Mouse (Mus musculus) CH12.LX (cell line): ENCODE results near the gene Faiml. TPM values are rescaled to one million over a fixed set of nuclear protein-coding genes. Genes with fewer than 3 reads are reported as not detected.

ENCODE experiments used
- DNase-seq: peaks from one replicate; pipeline ENCODE4 v3.0.0-alpha.2; 2013; ENCODE audit errors: extremely low read depth
- H3K27ac ChIP-seq: 2 replicates; pipeline ENCODE4 v1.5.1; 2012; ENCODE audit warnings: low read depth, mild to moderate bottlenecking, control low read depth, moderate library complexity; ENCODE audit not compliant: insufficient read depth
- H3K27me3 ChIP-seq: replicated peaks from 2 replicates; pipeline ENCODE3; 2012; ENCODE audit warnings: inconsistent platforms
- H3K36me3 ChIP-seq, 2 experiments: replicated peaks in 1 of 2; 2 replicates each; pipeline versions ENCODE3 to v1.6.1; 2012; ENCODE audit warnings: inconsistent platforms in 1 of 2, low read length in 1 of 2, mild to moderate bottlenecking in 1 of 2, mixed read lengths in 1 of 2, moderate library complexity in 1 of 2; ENCODE audit not compliant: control insufficient read depth in 1 of 2, insufficient read depth in 1 of 2
- H3K4me1 ChIP-seq, 2 experiments: 2 replicates each; pipeline ENCODE4 v1.6.1; 2012; ENCODE audit warnings: inconsistent platforms in 1 of 2, moderate library complexity in 1 of 2; ENCODE audit not compliant: insufficient read depth in 2 of 2, control insufficient read depth in 1 of 2
- H3K4me2 ChIP-seq: 2 replicates; pipeline ENCODE4 v1.6.1; 2012; ENCODE audit warnings: low read depth, mild to moderate bottlenecking, control low read depth; ENCODE audit not compliant: poor library complexity, insufficient read depth, severe bottlenecking
- H3K4me3 ChIP-seq, 3 experiments: fragments of 150-350 bp in 1 of 3; sonication (generic) in 1 of 3; replicated peaks in 1 of 3; 2 replicates each; pipeline versions ENCODE3 to v1.5.1; 2011 to 2012; ENCODE audit warnings: low read depth in 2 of 3, low read length in 2 of 3, mild to moderate bottlenecking in 2 of 3, moderate library complexity in 2 of 3, control low read depth in 1 of 3, improper control_type of control experiment in 1 of 3, inconsistent platforms in 1 of 3, mixed read lengths in 1 of 3; ENCODE audit not compliant: poor library complexity in 1 of 3
- H3K79me2 ChIP-seq: replicated peaks from 2 replicates; pipeline ENCODE4 v1.6.1; 2012; ENCODE audit warnings: mild to moderate bottlenecking, moderate library complexity; ENCODE audit not compliant: control insufficient read depth, poor library complexity, insufficient read depth, severe bottlenecking; ENCODE audit errors: extremely low read depth
- H3K9ac ChIP-seq: 2 replicates; pipeline ENCODE4 v1.6.1; 2012; ENCODE audit warnings: low read depth, mild to moderate bottlenecking, control low read depth, moderate library complexity; ENCODE audit not compliant: insufficient read depth
- H3K9me3 ChIP-seq: replicated peaks from 2 replicates; pipeline ENCODE3; 2012; ENCODE audit warnings: low read length, inconsistent platforms, mixed read lengths
- BHLHE40 ChIP-seq: IDR thresholded peaks from 2 replicates; pipeline ENCODE4 v1.6.1; 2011; ENCODE audit warnings: mild to moderate bottlenecking, low read depth, low read length, improper control_type of control experiment
- CHD1 ChIP-seq: IDR thresholded peaks from 2 replicates; pipeline ENCODE4 v1.6.1; 2012; ENCODE audit warnings: low read depth, low read length, improper control_type of control experiment, inconsistent platforms
- CTCF ChIP-seq, 2 experiments: IDR thresholded peaks in 1 of 2; conservative IDR thresholded peaks in 1 of 2; 2 replicates each; pipeline ENCODE4 v1.5.1; 2011 to 2012; ENCODE audit warnings: low read depth in 2 of 2, low read length in 2 of 2, improper control_type of control experiment in 1 of 2, inconsistent platforms in 1 of 2, mild to moderate bottlenecking in 1 of 2, moderate library complexity in 1 of 2
- E2F4 ChIP-seq: IDR thresholded peaks from 2 replicates; pipeline ENCODE4 v1.6.1; 2011; ENCODE audit warnings: low read depth, low read length, improper control_type of control experiment; ENCODE audit not compliant: insufficient replicate concordance
- EP300 ChIP-seq: IDR thresholded peaks from 2 replicates; pipeline ENCODE4 v1.6.1; 2011; ENCODE audit warnings: low read length, improper control_type of control experiment
- ETS1 ChIP-seq: conservative IDR thresholded peaks from 2 replicates; pipeline ENCODE4 v1.6.1; 2012; ENCODE audit warnings: low read depth, mild to moderate bottlenecking, inconsistent platforms, low read length, improper control_type of control experiment, moderate library complexity
- GABPA ChIP-seq: IDR thresholded peaks from 2 replicates; pipeline ENCODE4 v1.6.1; 2012; ENCODE audit warnings: low read depth, low read length, improper control_type of control experiment, inconsistent platforms; ENCODE audit not compliant: insufficient replicate concordance
- IRF4 ChIP-seq: IDR thresholded peaks from 2 replicates; pipeline ENCODE4 v1.6.1; 2014; ENCODE audit warnings: low read depth, mild to moderate bottlenecking, inconsistent platforms, low read length, improper control_type of control experiment
- JUND ChIP-seq: conservative IDR thresholded peaks from 2 replicates; pipeline ENCODE4 v1.6.1; 2011; ENCODE audit warnings: low read depth, low read length, improper control_type of control experiment
- MAFK ChIP-seq: IDR thresholded peaks from 2 replicates; pipeline ENCODE4 v1.6.1; 2011; ENCODE audit warnings: low read length, improper control_type of control experiment; ENCODE audit not compliant: insufficient replicate concordance
- MAX ChIP-seq: IDR thresholded peaks from 2 replicates; pipeline ENCODE4 v1.6.1; 2011; ENCODE audit warnings: low read length, improper control_type of control experiment
- MAZ ChIP-seq: IDR thresholded peaks from 2 replicates; pipeline ENCODE4 v1.6.1; 2012; ENCODE audit warnings: low read depth, mild to moderate bottlenecking, inconsistent platforms, low read length, improper control_type of control experiment, moderate library complexity
- MEF2A ChIP-seq: IDR thresholded peaks from 2 replicates; pipeline ENCODE4 v1.6.1; 2014; ENCODE audit warnings: low read depth, mild to moderate bottlenecking, inconsistent platforms, low read length, improper control_type of control experiment, borderline replicate concordance
- MXI1 ChIP-seq: IDR thresholded peaks from 2 replicates; pipeline ENCODE4 v1.6.1; 2011; ENCODE audit warnings: mild to moderate bottlenecking, low read depth, low read length, improper control_type of control experiment
- MYC ChIP-seq: IDR thresholded peaks from 2 replicates; pipeline ENCODE4 v1.6.1; 2011; ENCODE audit warnings: low read depth, mild to moderate bottlenecking, improper control_type of control experiment, low read length
- NELFE ChIP-seq: IDR thresholded peaks from 2 replicates; pipeline ENCODE4 v1.6.1; 2011; ENCODE audit warnings: low read depth, low read length, improper control_type of control experiment
- PAX5 ChIP-seq: IDR thresholded peaks from 2 replicates; pipeline ENCODE4 v1.6.1; 2012; ENCODE audit warnings: low read length, inconsistent platforms, mixed read lengths
- POLR2A ChIP-seq: IDR thresholded peaks from 2 replicates; pipeline ENCODE4 v1.6.1; 2011; ENCODE audit warnings: low read depth, mild to moderate bottlenecking, improper control_type of control experiment, low read length
- RAD21 ChIP-seq: IDR thresholded peaks from 2 replicates; pipeline ENCODE4 v1.6.1; 2011; ENCODE audit warnings: low read depth, mild to moderate bottlenecking, low read length, improper control_type of control experiment, moderate library complexity
- SIN3A ChIP-seq: IDR thresholded peaks from 2 replicates; pipeline ENCODE4 v1.6.1; 2012; ENCODE audit warnings: low read length, improper control_type of control experiment, inconsistent platforms
- SMC3 ChIP-seq: IDR thresholded peaks from 2 replicates; pipeline ENCODE4 v1.6.1; 2011; ENCODE audit warnings: low read depth, low read length, improper control_type of control experiment
- TCF12 ChIP-seq: IDR thresholded peaks from 2 replicates; pipeline ENCODE4 v1.6.1; 2014; ENCODE audit warnings: low read depth, mild to moderate bottlenecking, inconsistent platforms, low read length, improper control_type of control experiment
- UBTF ChIP-seq: IDR thresholded peaks from 2 replicates; pipeline ENCODE4 v1.6.1; 2012; ENCODE audit warnings: low read depth, mild to moderate bottlenecking, inconsistent platforms, low read length, improper control_type of control experiment, moderate library complexity
- USF2 ChIP-seq: conservative IDR thresholded peaks from 2 replicates; pipeline ENCODE4 v1.6.1; 2011; ENCODE audit warnings: low read depth, low read length, improper control_type of control experiment
- ZC3H11A ChIP-seq: IDR thresholded peaks from 2 replicates; pipeline ENCODE4 v1.6.1; 2012; ENCODE audit warnings: low read depth, mild to moderate bottlenecking, inconsistent platforms, low read length, improper control_type of control experiment
- ZNF384 ChIP-seq: IDR thresholded peaks from 2 replicates; pipeline ENCODE4 v1.6.1; 2012; ENCODE audit warnings: low read depth, low read length, improper control_type of control experiment, inconsistent platforms
- dilution Hi-C: fragments of 300-500 bp; cut with MboI; formaldehyde crosslinking; loops from 2 replicates; pipeline ENCODE4 v1.14.3; 2020; ENCODE audit warnings: low sequenced_read_pairs; ENCODE audit not compliant: extremely low pct_unique_long_range_greater_than_20kb, extremely low pct_ligation_motif_present
- in situ Hi-C: fragments of 300-500 bp; cut with MboI; formaldehyde crosslinking; loops from 3 replicates; pipeline ENCODE4 v1.14.3; 2019; ENCODE audit warnings: low sequenced_read_pairs, low pct_ligation_motif_present, low pct_unique_long_range_greater_than_20kb, mixed read lengths
- polyA plus RNA-seq: library from polyadenylated mRNA; unstranded; fragments of >175 nt; gene quantifications from 2 replicates; pipeline ENCODE4 v1.2.1, GENCODE M21; 2012; ENCODE audit warnings: low read depth; ENCODE audit not compliant: insufficient read length
- total RNA-seq, 2 experiments: library from RNA; depleted of rRNA; stranded (reverse); fragments of 300-350 nt in 1 of 2; fragments of >200 nt in 1 of 2; gene quantifications; 2 replicates each; pipeline ENCODE4 v1.2.3; 2012 to 2014

The Faiml gene
- total and polyA plus RNA-seq, 3 experiments: not detected

DNA sequence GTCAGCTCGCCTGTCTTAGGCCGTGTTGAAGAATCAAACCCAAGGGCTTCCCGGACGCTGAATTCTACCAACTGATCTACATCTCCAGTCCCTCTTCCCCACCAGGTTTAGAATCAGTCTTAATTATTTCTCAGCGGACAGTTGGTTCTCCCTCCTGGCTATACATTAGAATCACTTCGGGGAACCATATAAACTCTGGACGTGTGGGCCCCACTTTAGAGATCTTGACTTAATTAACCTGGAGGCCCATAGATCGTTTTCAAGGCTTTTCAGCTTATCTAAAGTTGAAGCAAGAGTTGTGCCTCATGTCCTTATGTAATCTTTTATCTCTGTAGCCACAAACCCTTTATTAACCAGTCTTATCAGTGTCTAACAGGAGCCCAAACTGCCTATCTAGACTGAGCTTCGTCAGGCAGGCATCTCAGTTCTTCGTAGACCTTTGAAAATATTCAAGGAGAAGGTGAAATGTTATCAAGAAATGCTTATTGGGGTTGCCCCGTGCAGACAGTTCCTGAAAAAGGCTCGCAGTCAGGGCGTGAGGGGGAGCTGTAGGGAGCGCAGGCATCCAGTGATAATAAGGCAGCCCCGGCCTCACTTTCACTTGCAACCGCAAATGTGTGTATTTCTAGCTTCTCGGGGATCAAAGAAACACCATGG, 5.6 kb upstream of the Faiml start:
- Histone ChIP-seq H3K4me1 (peaks cover 0 to 24% of the 10 kb centered on the region in 2 experiments; a peak in 2 of 4 replicates), H3K79me2 (no peaks in the 10 kb centered on the region), H3K27ac (no peak overlapping the region), H3K9me3 (peaks cover 4% of the 10 kb centered on the region), H3K4me2 (peak overlapping the region; percentile 98), H3K36me3 (peaks cover 0 to 11% of the 10 kb centered on the region in 2 experiments), H3K9ac (peak overlapping the region; percentile 17), H3K4me3 (peak overlapping the region; percentile 57 to 80 (median 62)), H3K27me3 (peaks cover 14% of the 10 kb centered on the region)
- dilution Hi-C loops (no loop called here), in situ Hi-C loops (loop anchor here (10.0 kb wide), 1 partner anchor 178 kb away; no protein-coding TSS in a partner anchor)
- TF ChIP-seq IRF4: no peak
- 0 out of 2 replicates have a peak, but pooled peaks have one; percentile 13 for TF ChIP-seq CHD1
- peak; percentile 17; the same call in 1 of the 2 replicates for TF ChIP-seq BHLHE40
- 0 out of 2 replicates have a peak, but pooled peaks have one; percentile 18 for TF ChIP-seq MEF2A
- no peak for DNase-seq

DNA sequence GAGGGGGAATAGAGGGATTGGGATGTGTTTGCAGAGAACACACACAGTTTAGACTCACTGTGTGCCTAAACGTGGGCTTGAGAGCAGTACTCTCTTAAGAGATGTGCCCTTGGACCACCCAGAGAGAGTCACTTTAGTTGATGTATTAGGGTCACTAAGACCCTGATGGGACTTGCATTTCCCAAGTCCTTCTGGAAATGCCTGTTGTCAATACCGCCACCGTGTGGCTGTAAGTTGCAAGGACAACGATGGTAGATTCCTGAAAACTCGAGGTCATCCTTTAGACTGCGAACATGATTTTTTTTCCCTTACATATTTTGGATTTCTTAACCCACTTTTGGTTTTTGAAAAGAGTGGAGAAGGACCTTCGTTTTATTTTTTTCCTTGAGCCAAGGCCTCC, 5.0 kb upstream of the Faiml start:
- H3K4me3 ChIP-seq: no peak overlapping the region
- in situ Hi-C loops: loop anchor here (10.0 kb wide), 1 partner anchor 177 kb away; no protein-coding TSS in a partner anchor
- peaks cover 0 to 24% of the 10 kb centered on the region in 2 experiments; a peak in 2 of 4 replicates for H3K4me1 ChIP-seq

GRCm38 (mm10) chr9:99240571-99240970, 3.5 kb upstream of the Faiml start:
- no peak overlapping the region for H3K27ac ChIP-seq
- peak; percentile 44 for DNase-seq
- no peak overlapping the region for H3K4me2 ChIP-seq
- H3K27me3 ChIP-seq: peaks cover 18% of the 10 kb centered on the region
- peaks cover 4% of the 10 kb centered on the region for H3K9me3 ChIP-seq
- H3K4me3 ChIP-seq: no peak overlapping the region
- peaks cover 0 to 27% of the 10 kb centered on the region in 2 experiments; a peak in 2 of 4 replicates for H3K4me1 ChIP-seq
- H3K9ac ChIP-seq: no peak overlapping the region
- dilution Hi-C loops: no loop called here
- in situ Hi-C loops: loop anchor here (10.0 kb wide), 1 partner anchor 176 kb away; no protein-coding TSS in a partner anchor
- H3K36me3 ChIP-seq: no peaks in the 10 kb centered on the region
- no peaks in the 10 kb centered on the region for H3K79me2 ChIP-seq
- TF ChIP-seq PAX5 (no peak), MAFK (peak; percentile 69; the same call in 1 of the 2 replicates), ZNF384 (no peak), POLR2A (no peak), E2F4 (no peak), MXI1 (no peak), IRF4 (peak; percentile 44; the same call in 1 of the 2 replicates), JUND (no peak), BHLHE40 (0 out of 2 replicates have a peak, but pooled peaks have one; percentile 25), SIN3A (no peak), MAX (no peak), TCF12 (no peak), UBTF (no peak), RAD21 (no peak), EP300 (0 out of 2 replicates have a peak, but pooled peaks have one; percentile 12), CTCF (conservative IDR thresholded peaks at IDR 0.05 in 1 of 2, IDR thresholded peaks at IDR 0.05 in 1 of 2; ENCODE audit: low read depth in 2 of 2, low read length in 2 of 2) (no peak), MAZ (no peak)

More for the DNA sequence above, 5.0 kb upstream of the Faiml start:
- peak; percentile 57 for DNase-seq
- peak overlapping the region; percentile 98 for H3K4me2 ChIP-seq
- peak overlapping the region; percentile 17; the same call in 1 of the 2 replicates for H3K9ac ChIP-seq
- H3K79me2 ChIP-seq: no peaks in the 10 kb centered on the region
- peaks cover 0 to 6% of the 10 kb centered on the region in 2 experiments for H3K36me3 ChIP-seq
- dilution Hi-C loops: no loop called here
- H3K27ac ChIP-seq: no peak overlapping the region
- H3K27me3 ChIP-seq: peaks cover 16% of the 10 kb centered on the region
- TF ChIP-seq CTCF (conservative IDR thresholded peaks at IDR 0.05 in 1 of 2, IDR thresholded peaks at IDR 0.05 in 1 of 2; ENCODE audit: low read depth in 2 of 2, low read length in 2 of 2) (peak; percentile 84 to 92), EP300 (no peak), GABPA (no peak), NELFE (no peak), ETS1 (no peak), JUND (no peak), MYC (no peak), MEF2A (no peak), RAD21 (peak; percentile 78), USF2 (no peak), SMC3 (peak; percentile 85), ZC3H11A (0 out of 2 replicates have a peak, but pooled peaks have one; percentile 6)
- peaks cover 4% of the 10 kb centered on the region for H3K9me3 ChIP-seq
